Mouse (Mus musculus): ENCODE measurements around the gene Ifnar1. TPM values are rescaled to one million over a fixed set of nuclear protein-coding genes. Genes with fewer than 3 reads are reported as not detected.

Gene Ifnar1
- polyA plus RNA-seq, 1 experiment = 32.2 TPM

- TF ChIP-seq POLR2A (IDR thresholded peaks at IDR 0.05; ENCODE audit: borderline replicate concordance, insufficient read depth, low read length) (no peak), CTCF (IDR thresholded peaks at IDR 0.05; ENCODE audit: borderline replicate concordance, insufficient read depth, low read depth, low read length) (no peak)
- WGBS = 89% methylated on average over 6 of the region's 6 CpGs
- H3K27ac ChIP-seq (ENCODE audit: insufficient read depth, low read length) = no peak overlapping the region
- no peaks in the 10 kb centered on the region for H3K4me1 ChIP-seq (ENCODE audit: control insufficient read depth, insufficient read depth, low read length)
- no peaks in the 10 kb centered on the region for H3K27me3 ChIP-seq (ENCODE audit: control insufficient read depth, insufficient read depth, low read length)
- DNase-seq = no peak
- H3K4me3 ChIP-seq (replicated peaks; ENCODE audit: insufficient read depth, low read depth, low read length) = no peak overlapping the region
Measured at GRCm38 (mm10) chr16:91536372-91536771, 51.3 kb downstream of the Ifnar1 start.

GRCm38 (mm10) chr16:91537065-91537464 is 52.0 kb downstream of the Ifnar1 start:
- TF ChIP-seq POLR2A (IDR thresholded peaks at IDR 0.05; ENCODE audit: borderline replicate concordance, insufficient read depth, low read length) = no peak
- no peak for TF ChIP-seq CTCF (IDR thresholded peaks at IDR 0.05; ENCODE audit: borderline replicate concordance, insufficient read depth, low read depth, low read length)
- H3K27me3 ChIP-seq (ENCODE audit: control insufficient read depth, insufficient read depth, low read length) = no peaks in the 10 kb centered on the region
- H3K4me1 ChIP-seq (ENCODE audit: control insufficient read depth, insufficient read depth, low read length) = no peaks in the 10 kb centered on the region
- DNase-seq = no peak
- H3K4me3 ChIP-seq (replicated peaks; ENCODE audit: insufficient read depth, low read depth, low read length) = no peak overlapping the region
- WGBS = 87% methylated on average over 3 of the region's 3 CpGs
- no peak overlapping the region for H3K27ac ChIP-seq (ENCODE audit: insufficient read depth, low read length)

GRCm38 (mm10) chr16:91538051-91538450 is 53.0 kb downstream of the Ifnar1 start:
- Histone ChIP-seq H3K27me3 (ENCODE audit: control insufficient read depth, insufficient read depth, low read length) (no peaks in the 10 kb centered on the region), H3K27ac (ENCODE audit: insufficient read depth, low read length) (no peak overlapping the region), H3K4me1 (ENCODE audit: control insufficient read depth, insufficient read depth, low read length) (no peaks in the 10 kb centered on the region), H3K4me3 (replicated peaks; ENCODE audit: insufficient read depth, low read depth, low read length) (no peak overlapping the region)
- WGBS = 85% methylated on average over 6 of the region's 6 CpGs
- TF ChIP-seq POLR2A (IDR thresholded peaks at IDR 0.05; ENCODE audit: borderline replicate concordance, insufficient read depth, low read length) (no peak), CTCF (IDR thresholded peaks at IDR 0.05; ENCODE audit: borderline replicate concordance, insufficient read depth, low read depth, low read length) (no peak)
- no peak for DNase-seq

- TF ChIP-seq POLR2A (IDR thresholded peaks at IDR 0.05; ENCODE audit: borderline replicate concordance, insufficient read depth, low read length) = no peak
- TF ChIP-seq CTCF (IDR thresholded peaks at IDR 0.05; ENCODE audit: borderline replicate concordance, insufficient read depth, low read depth, low read length) = no peak
- no peak overlapping the region for H3K4me3 ChIP-seq (replicated peaks; ENCODE audit: insufficient read depth, low read depth, low read length)
- H3K4me1 ChIP-seq (ENCODE audit: control insufficient read depth, insufficient read depth, low read length) = no peaks in the 10 kb centered on the region
- no peaks in the 10 kb centered on the region for H3K27me3 ChIP-seq (ENCODE audit: control insufficient read depth, insufficient read depth, low read length)
- 73% methylated on average over 9 of the region's 9 CpGs for WGBS
- DNase-seq = no peak
- H3K27ac ChIP-seq (ENCODE audit: insufficient read depth, low read length) = no peak overlapping the region
Measured at GRCm38 (mm10) chr16:91538513-91538912, 53.5 kb downstream of the Ifnar1 start.

- Histone ChIP-seq H3K4me3 (replicated peaks; ENCODE audit: insufficient read depth, low read depth, low read length) (peak overlapping the region; percentile 36), H3K4me1 (ENCODE audit: control insufficient read depth, insufficient read depth, low read length) (no peaks in the 10 kb centered on the region), H3K27me3 (ENCODE audit: control insufficient read depth, insufficient read depth, low read length) (no peaks in the 10 kb centered on the region), H3K27ac (ENCODE audit: insufficient read depth, low read length) (no peak overlapping the region)
- DNase-seq = no peak
- WGBS = 30% methylated on average over 10 of the region's 10 CpGs
- no peak for TF ChIP-seq POLR2A (IDR thresholded peaks at IDR 0.05; ENCODE audit: borderline replicate concordance, insufficient read depth, low read length)
Measured at GRCm38 (mm10) chr16:91541573-91542081, 56.6 kb downstream of the Ifnar1 start.

- Histone ChIP-seq H3K4me1 (ENCODE audit: control insufficient read depth, insufficient read depth, low read length) (no peaks in the 10 kb centered on the region; the same call in 1 of the 2 replicates), H3K27me3 (ENCODE audit: control insufficient read depth, insufficient read depth, low read length) (no peaks in the 10 kb centered on the region), H3K27ac (ENCODE audit: insufficient read depth, low read length) (no peak overlapping the region), H3K4me3 (replicated peaks; ENCODE audit: insufficient read depth, low read depth, low read length) (no peak overlapping the region)
- WGBS = 98% methylated on average over 1 of the region's 1 CpGs
- TF ChIP-seq POLR2A (IDR thresholded peaks at IDR 0.05; ENCODE audit: borderline replicate concordance, insufficient read depth, low read length) (no peak), CTCF (IDR thresholded peaks at IDR 0.05; ENCODE audit: borderline replicate concordance, insufficient read depth, low read depth, low read length) (no peak)
- DNase-seq = no peak
Measured at GRCm38 (mm10) chr16:91543619-91544018, 58.6 kb downstream of the Ifnar1 start.

- H3K27ac ChIP-seq (ENCODE audit: insufficient read depth, low read length) = no peak overlapping the region
- H3K4me3 ChIP-seq (replicated peaks; ENCODE audit: insufficient read depth, low read depth, low read length) = no peak overlapping the region
- WGBS = 84% methylated on average over 10 of the region's 10 CpGs
- no peaks in the 10 kb centered on the region; the same call in 1 of the 2 replicates for H3K4me1 ChIP-seq (ENCODE audit: control insufficient read depth, insufficient read depth, low read length)
- no peak for DNase-seq
- H3K27me3 ChIP-seq (ENCODE audit: control insufficient read depth, insufficient read depth, low read length) = no peaks in the 10 kb centered on the region
- TF ChIP-seq POLR2A (IDR thresholded peaks at IDR 0.05; ENCODE audit: borderline replicate concordance, insufficient read depth, low read length) = no peak
- TF ChIP-seq CTCF (IDR thresholded peaks at IDR 0.05; ENCODE audit: borderline replicate concordance, insufficient read depth, low read depth, low read length) = no peak
Measured at GRCm38 (mm10) chr16:91545597-91546281, 60.7 kb downstream of the Ifnar1 start.

- no peaks in the 10 kb centered on the region; the same call in 1 of the 2 replicates for H3K4me1 ChIP-seq (ENCODE audit: control insufficient read depth, insufficient read depth, low read length)
- H3K27ac ChIP-seq (ENCODE audit: insufficient read depth, low read length) = no peak overlapping the region
- peak in 1 of 2 experiments; percentile 29 for DNase-seq
- peak overlapping the region; percentile 60 for H3K4me3 ChIP-seq (replicated peaks; ENCODE audit: insufficient read depth, low read depth, low read length)
- H3K27me3 ChIP-seq (ENCODE audit: control insufficient read depth, insufficient read depth, low read length) = no peaks in the 10 kb centered on the region
- TF ChIP-seq CTCF (IDR thresholded peaks at IDR 0.05; ENCODE audit: borderline replicate concordance, insufficient read depth, low read depth, low read length) (no peak), POLR2A (IDR thresholded peaks at IDR 0.05; ENCODE audit: borderline replicate concordance, insufficient read depth, low read length) (no peak)
- WGBS = 32% methylated on average over 14 of the region's 14 CpGs
Measured at GRCm38 (mm10) chr16:91546391-91546835, 61.4 kb downstream of the Ifnar1 start.

All from cerebellum, adult 2 months (tissue).